Mouse (Mus musculus) limb, embryonic 15.5 days (tissue): ENCODE data around the gene Trim60. TPM values are rescaled to one million over a fixed set of nuclear protein-coding genes. Genes with fewer than 3 reads are reported as not detected.

ENCODE experiments used
- ATAC-seq: fragments of 200-750 bp; cut with Nextera tagmentation; 2 replicates; pipeline ENCODE4 v1.8.0; 2017; ENCODE audit warnings: low read depth, moderate TSS enrichment; ENCODE audit not compliant: insufficient number of reproducible peaks, low FRiP score, low TSS enrichment
- H3K27ac ChIP-seq: fragments of 300-500 bp; sonication (generic); 2 replicates; pipeline ENCODE4 v1.5.1; 2015; ENCODE audit warnings: moderate library complexity, mild to moderate bottlenecking, inconsistent platforms
- H3K27me3 ChIP-seq: fragments of 300-500 bp; sonication (generic); 2 replicates; pipeline ENCODE4 v1.6.1; 2015; ENCODE audit warnings: inconsistent platforms
- H3K36me3 ChIP-seq: fragments of 300-500 bp; sonication (generic); 2 replicates; pipeline ENCODE4 v1.6.1; 2015; ENCODE audit warnings: inconsistent platforms
- H3K4me1 ChIP-seq: fragments of 300-500 bp; sonication (generic); 2 replicates; pipeline ENCODE4 v1.6.1; 2015; ENCODE audit warnings: inconsistent platforms
- H3K4me2 ChIP-seq: fragments of 300-500 bp; sonication (generic); 2 replicates; pipeline ENCODE4 v1.6.1; 2015; ENCODE audit warnings: mild to moderate bottlenecking, inconsistent platforms
- H3K4me3 ChIP-seq: fragments of 300-500 bp; sonication (generic); 2 replicates; pipeline ENCODE4 v1.5.1; 2015; ENCODE audit warnings: mild to moderate bottlenecking, inconsistent platforms
- H3K9ac ChIP-seq: fragments of 300-500 bp; sonication (generic); 2 replicates; pipeline ENCODE4 v1.6.1; 2015; ENCODE audit warnings: inconsistent platforms
- H3K9me3 ChIP-seq: fragments of 300-500 bp; sonication (generic); 2 replicates; pipeline ENCODE4 v1.6.1; 2016; ENCODE audit warnings: inconsistent platforms
- WGBS: fragments of 180-500 bp; shearing (Covaris S2); methylation state at CpG from one replicate; pipeline ENCODE4 v1.1.7; 2015; 5-methylcytosine and 5-hydroxymethylcytosine counted together
- polyA plus RNA-seq: library from polyadenylated mRNA; unstranded; fragments of >200 nt; fragmentation: Nextera tagmentation; extraction: Ambion mirVana; gene quantifications from 2 replicates; pipeline ENCODE4 v1.2.1, GENCODE M21; 2015

The Trim60 gene
- polyA plus RNA-seq = 0.05 TPM in 1 of 2 replicates, not detected in the other

GRCm38 (mm10) chr8:65018423-65018822 lies at the start of gene Trim60, which contains the start of gene Trim61:
Gene Trim60 (minus strand): TSS chr8:65018584.
Gene Trim61 (minus strand): TSS chr8:65018523.
- WGBS = 86% methylated on average over 8 of the region's 8 CpGs
- ATAC-seq = no peak
- H3K27me3 ChIP-seq = no peaks in the 10 kb centered on the region

GRCm38 (mm10) chr8:65067694-65068472 lies 49.5 kb upstream of the Trim60 start:
- Histone ChIP-seq H3K4me3 (no peak overlapping the region), H3K4me1 (no peaks in the 10 kb centered on the region), H3K27ac (no peak overlapping the region), H3K36me3 (no peaks in the 10 kb centered on the region), H3K9ac (no peak overlapping the region), H3K4me2 (no peak overlapping the region), H3K9me3 (no peaks in the 10 kb centered on the region), H3K27me3 (no peaks in the 10 kb centered on the region)
- no peak for ATAC-seq
- 29% methylated on average over 10 of the region's 10 CpGs for WGBS

More at GRCm38 (mm10) chr8:65018423-65018822, at the start of gene Trim60, which contains the start of gene Trim61:
- Histone ChIP-seq H3K9me3 (no peaks in the 10 kb centered on the region), H3K36me3 (no peaks in the 10 kb centered on the region), H3K4me2 (no peak within 1 kb of the TSS), H3K4me1 (no peaks in the 10 kb centered on the region), H3K9ac (no peak within 1 kb of the TSS), H3K27ac (no peak within 1 kb of the TSS), H3K4me3 (no peak within 1 kb of the TSS)

GRCm38 (mm10) chr8:65067031-65067430 lies 48.6 kb upstream of the Trim60 start:
- Histone ChIP-seq H3K9ac (no peak overlapping the region), H3K36me3 (no peaks in the 10 kb centered on the region), H3K9me3 (no peaks in the 10 kb centered on the region), H3K4me2 (no peak overlapping the region), H3K27me3 (no peaks in the 10 kb centered on the region), H3K27ac (no peak overlapping the region), H3K4me3 (no peak overlapping the region), H3K4me1 (no peaks in the 10 kb centered on the region)
- no peak for ATAC-seq
- 83% methylated on average over 4 of the region's 4 CpGs for WGBS

- Histone ChIP-seq H3K9me3 (no peaks in the 10 kb centered on the region), H3K9ac (no peak overlapping the region), H3K27me3 (no peaks in the 10 kb centered on the region), H3K4me2 (no peak overlapping the region), H3K4me1 (no peaks in the 10 kb centered on the region), H3K36me3 (no peaks in the 10 kb centered on the region), H3K27ac (no peak overlapping the region), H3K4me3 (no peak overlapping the region)
- 98% methylated on average over 3 of the region's 3 CpGs for WGBS
- ATAC-seq = no peak
These were observed 47.2 kb upstream of the Trim60 start for GRCm38 (mm10) chr8:65065622-65066021.

GRCm38 (mm10) chr8:65064071-65064470 lies 45.7 kb upstream of the Trim60 start:
- no peak overlapping the region for H3K27ac ChIP-seq
- no peak overlapping the region for H3K4me2 ChIP-seq
- 28% methylated on average over 2 of the region's 2 CpGs for WGBS
- H3K9me3 ChIP-seq = no peaks in the 10 kb centered on the region
- H3K9ac ChIP-seq = no peak overlapping the region
- no peaks in the 10 kb centered on the region for H3K27me3 ChIP-seq
- H3K36me3 ChIP-seq = no peaks in the 10 kb centered on the region
- H3K4me1 ChIP-seq = no peaks in the 10 kb centered on the region
- no peak for ATAC-seq
- no peak overlapping the region for H3K4me3 ChIP-seq

- Histone ChIP-seq H3K27ac (no peak overlapping the region), H3K27me3 (no peaks in the 10 kb centered on the region), H3K36me3 (no peaks in the 10 kb centered on the region), H3K4me3 (no peak overlapping the region), H3K4me1 (no peaks in the 10 kb centered on the region), H3K9ac (no peak overlapping the region), H3K9me3 (no peaks in the 10 kb centered on the region), H3K4me2 (no peak overlapping the region)
- no peak for ATAC-seq
- 79% methylated on average over 4 of the region's 4 CpGs for WGBS
These were observed 43.8 kb upstream of the Trim60 start for GRCm38 (mm10) chr8:65062195-65062594.

- Histone ChIP-seq H3K27me3 (no peaks in the 10 kb centered on the region), H3K4me2 (no peak overlapping the region), H3K4me1 (peaks cover 5% of the 10 kb centered on the region; the same call in 1 of the 2 replicates), H3K36me3 (no peaks in the 10 kb centered on the region), H3K4me3 (no peak overlapping the region), H3K9ac (no peak overlapping the region), H3K27ac (no peak overlapping the region), H3K9me3 (no peaks in the 10 kb centered on the region)
- ATAC-seq = no peak
- WGBS = 90% methylated on average over 4 of the region's 4 CpGs
These were observed 38.3 kb upstream of the Trim60 start for GRCm38 (mm10) chr8:65056722-65057121.

GRCm38 (mm10) chr8:65053968-65054367 lies 35.6 kb upstream of the Trim60 start:
- Histone ChIP-seq H3K9ac (no peak overlapping the region), H3K36me3 (no peaks in the 10 kb centered on the region), H3K4me2 (no peak overlapping the region), H3K27me3 (no peaks in the 10 kb centered on the region), H3K4me1 (peaks cover 5% of the 10 kb centered on the region; the same call in 1 of the 2 replicates), H3K9me3 (no peaks in the 10 kb centered on the region), H3K4me3 (no peak overlapping the region), H3K27ac (no peak overlapping the region)
- no peak for ATAC-seq
- WGBS = 18% methylated on average over 5 of the region's 5 CpGs

- WGBS = 62% methylated on average over 3 of the region's 3 CpGs
- no peak overlapping the region for H3K4me2 ChIP-seq
- no peak overlapping the region for H3K27ac ChIP-seq
These were observed 35.2 kb upstream of the Trim60 start for GRCm38 (mm10) chr8:65053554-65053953.

GRCm38 (mm10) chr8:65047801-65048200 lies 29.4 kb upstream of the Trim60 start:
- Histone ChIP-seq H3K9me3 (no peaks in the 10 kb centered on the region), H3K36me3 (no peaks in the 10 kb centered on the region), H3K4me2 (no peak overlapping the region), H3K9ac (no peak overlapping the region), H3K4me3 (no peak overlapping the region), H3K27ac (no peak overlapping the region), H3K4me1 (no peaks in the 10 kb centered on the region), H3K27me3 (no peaks in the 10 kb centered on the region)
- 91% methylated on average over 4 of the region's 4 CpGs for WGBS
- ATAC-seq = no peak

More at GRCm38 (mm10) chr8:65053554-65053953, 35.2 kb upstream of the Trim60 start:
- no peak for ATAC-seq
- Histone ChIP-seq H3K4me1 (peaks cover 5% of the 10 kb centered on the region; the same call in 1 of the 2 replicates), H3K9me3 (no peaks in the 10 kb centered on the region), H3K36me3 (no peaks in the 10 kb centered on the region), H3K27me3 (no peaks in the 10 kb centered on the region), H3K9ac (no peak overlapping the region), H3K4me3 (no peak overlapping the region)

- H3K9ac ChIP-seq = no peak overlapping the region
- H3K4me3 ChIP-seq = no peak overlapping the region
- H3K27ac ChIP-seq = no peak overlapping the region
- H3K36me3 ChIP-seq = no peaks in the 10 kb centered on the region
- no peaks in the 10 kb centered on the region for H3K27me3 ChIP-seq
- no peak for ATAC-seq
- 86% methylated on average over 4 of the region's 4 CpGs for WGBS
- H3K9me3 ChIP-seq = no peaks in the 10 kb centered on the region
- H3K4me1 ChIP-seq = no peaks in the 10 kb centered on the region
- no peak overlapping the region for H3K4me2 ChIP-seq
These were observed 28.8 kb upstream of the Trim60 start for GRCm38 (mm10) chr8:65047193-65047592.

- Histone ChIP-seq H3K9me3 (no peaks in the 10 kb centered on the region), H3K4me1 (no peaks in the 10 kb centered on the region), H3K4me2 (no peak overlapping the region), H3K9ac (no peak overlapping the region), H3K36me3 (no peaks in the 10 kb centered on the region), H3K27ac (no peak overlapping the region), H3K4me3 (no peak overlapping the region), H3K27me3 (no peaks in the 10 kb centered on the region)
- ATAC-seq = no peak
- 59% methylated on average over 5 of the region's 5 CpGs for WGBS
These were observed 28.2 kb upstream of the Trim60 start for GRCm38 (mm10) chr8:65046565-65046964.
